Mouse (Mus musculus) forebrain, embryonic 11.5 days (tissue): ENCODE results near the gene Mmel1. TPM values are rescaled to one million over a fixed set of nuclear protein-coding genes. Genes with fewer than 3 reads are reported as not detected.

Experiments used
- ATAC-seq: fragments of 200-750 bp; cut with Nextera tagmentation; replicated peaks from 2 replicates; pipeline ENCODE4 v1.8.0; 2017; ENCODE audit warnings: moderate TSS enrichment; ENCODE audit not compliant: low FRiP score
- DNase-seq: peaks from one replicate; pipeline ENCODE4 v3.0.0-alpha.2; 2017; ENCODE audit warnings: low spot score
- H3K27ac ChIP-seq: fragments of 300-500 bp; sonication (generic); 2 replicates; pipeline ENCODE4 v1.5.1; 2014; ENCODE audit warnings: low read depth, low read length
- H3K27me3 ChIP-seq: fragments of 300-500 bp; sonication (generic); 2 replicates; pipeline ENCODE4 v1.6.1; 2014; ENCODE audit warnings: mild to moderate bottlenecking, low read length, mixed read lengths; ENCODE audit not compliant: control insufficient read depth, insufficient read depth
- H3K36me3 ChIP-seq: fragments of 300-500 bp; sonication (generic); 2 replicates; pipeline ENCODE4 v1.6.1; 2014; ENCODE audit warnings: mild to moderate bottlenecking, low read length, moderate library complexity, mixed read lengths; ENCODE audit not compliant: control insufficient read depth, insufficient read depth
- H3K4me1 ChIP-seq: fragments of 300-500 bp; sonication (generic); replicated peaks from 2 replicates; pipeline ENCODE4 v1.6.1; 2014; ENCODE audit warnings: low read length, mixed read lengths; ENCODE audit not compliant: control insufficient read depth, insufficient read depth
- H3K4me2 ChIP-seq: fragments of 300-500 bp; sonication (generic); 2 replicates; pipeline ENCODE4 v1.6.1; 2014; ENCODE audit warnings: low read depth, mild to moderate bottlenecking, low read length, moderate library complexity, mixed read lengths; ENCODE audit not compliant: severe bottlenecking
- H3K4me3 ChIP-seq: fragments of 300-500 bp; sonication (generic); 2 replicates; pipeline ENCODE4 v1.5.1; 2014; ENCODE audit warnings: low read depth, low read length
- H3K9ac ChIP-seq: fragments of 300-500 bp; sonication (generic); 2 replicates; pipeline ENCODE4 v1.6.1; 2014; ENCODE audit warnings: low read length
- H3K9me3 ChIP-seq: fragments of 300-500 bp; sonication (generic); 2 replicates; pipeline ENCODE4 v1.6.1; 2016; ENCODE audit warnings: low read length, mixed read lengths; ENCODE audit not compliant: control insufficient read depth
- WGBS: fragments of 180-500 bp; shearing (Covaris S2); extraction: QIAGEN DNeasy Blood & Tissue Kit; methylation state at CpG from one replicate; pipeline ENCODE4 v1.1.7; 2014; 5-methylcytosine and 5-hydroxymethylcytosine counted together
- polyA plus RNA-seq: library from polyadenylated mRNA; unstranded; fragments of >200 nt; fragmentation: Nextera tagmentation; extraction: Ambion mirVana; gene quantifications from 2 replicates; pipeline ENCODE4 v1.2.1, GENCODE M21; 2014

The Mmel1 gene
- polyA plus RNA-seq, result 0.21 TPM in 1 of 2 replicates, not detected in the other

DNA sequence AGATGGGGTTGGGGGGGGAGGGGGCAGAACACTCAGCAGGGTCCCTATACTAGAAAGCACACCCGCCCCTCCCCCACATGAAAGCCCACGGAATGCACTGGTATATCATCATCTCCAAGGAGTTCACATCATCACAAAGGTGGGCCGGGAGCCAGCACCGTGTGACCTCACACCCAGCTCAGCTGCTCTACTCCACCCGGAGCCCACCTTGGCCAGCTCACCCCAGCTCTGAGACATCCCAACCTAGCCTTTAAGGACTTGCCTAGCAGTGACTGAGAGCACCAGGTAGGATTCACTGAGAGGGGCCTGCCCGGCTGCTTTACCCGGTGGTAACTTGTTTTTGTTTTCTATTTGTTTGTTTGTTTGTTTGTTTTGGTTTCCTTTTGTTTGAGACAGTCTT is at the start of gene Mmel1:
TSS of gene Mmel1 (plus strand) at position 146 of the 400 bp plus-strand sequence.
- Histone ChIP-seq H3K9me3 (no peaks in the 10 kb centered on the region), H3K36me3 (no peaks in the 10 kb centered on the region), H3K4me2 (0 out of 2 replicates have a peak within 1 kb of the TSS, but pooled peaks have one; percentile 5), H3K4me3 (no peak within 1 kb of the TSS), H3K9ac (no peak within 1 kb of the TSS), H3K27me3 (peaks cover 2% of the 10 kb centered on the region; the same call in 1 of the 2 replicates), H3K27ac (no peak within 1 kb of the TSS), H3K4me1 (peaks cover 7% of the 10 kb centered on the region)
- DNase-seq, result no peak
- ATAC-seq, result no peak
- WGBS, result 79% methylated on average over 7 of the region's 7 CpGs

DNA sequence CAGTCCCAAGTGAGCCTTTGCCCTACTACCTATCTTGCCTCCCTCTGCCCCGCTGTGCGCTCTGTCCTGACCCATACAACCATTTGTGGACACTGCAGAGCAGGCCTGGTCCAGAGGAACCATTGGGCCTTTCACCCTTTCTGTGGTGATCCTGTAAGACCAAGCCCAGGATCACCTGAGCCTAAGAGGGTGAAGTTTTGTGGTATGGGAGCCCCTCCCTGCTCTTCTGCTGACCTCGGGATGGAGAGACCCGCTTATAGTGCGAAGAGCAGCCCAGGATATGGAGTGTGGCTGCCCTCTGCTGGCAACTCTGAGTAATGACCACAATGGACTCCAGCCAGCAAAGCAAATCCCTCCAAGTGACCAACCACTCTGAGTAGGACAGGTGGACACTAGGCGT is 43.7 kb upstream of the Mmel1 start:
- H3K4me2 ChIP-seq, result no peak overlapping the region
- ATAC-seq (peak; percentile 42), DNase-seq (peak; percentile 81)
- WGBS, result 32% methylated on average over 6 of the region's 6 CpGs
- H3K4me3 ChIP-seq, result no peak overlapping the region
- H3K36me3 ChIP-seq, result no peaks in the 10 kb centered on the region
- peaks cover 2% of the 10 kb centered on the region; the same call in 1 of the 2 replicates for H3K27me3 ChIP-seq
- H3K27ac ChIP-seq, result no peak overlapping the region
- no peaks in the 10 kb centered on the region for H3K9me3 ChIP-seq
- H3K9ac ChIP-seq, result no peak overlapping the region
- no peaks in the 10 kb centered on the region for H3K4me1 ChIP-seq

GRCm38 (mm10) chr4:154826224-154826623 is 43.2 kb upstream of the Mmel1 start:
- DNase-seq, result no peak
- peak; percentile 21; the same call in 1 of the 2 replicates for ATAC-seq
- 57% methylated on average over 7 of the region's 7 CpGs for WGBS
- Histone ChIP-seq H3K9me3 (no peaks in the 10 kb centered on the region), H3K27me3 (peaks cover 8% of the 10 kb centered on the region; the same call in 1 of the 2 replicates), H3K27ac (no peak overlapping the region), H3K9ac (no peak overlapping the region), H3K4me3 (no peak overlapping the region), H3K4me1 (no peaks in the 10 kb centered on the region), H3K36me3 (no peaks in the 10 kb centered on the region), H3K4me2 (no peak overlapping the region)

DNA sequence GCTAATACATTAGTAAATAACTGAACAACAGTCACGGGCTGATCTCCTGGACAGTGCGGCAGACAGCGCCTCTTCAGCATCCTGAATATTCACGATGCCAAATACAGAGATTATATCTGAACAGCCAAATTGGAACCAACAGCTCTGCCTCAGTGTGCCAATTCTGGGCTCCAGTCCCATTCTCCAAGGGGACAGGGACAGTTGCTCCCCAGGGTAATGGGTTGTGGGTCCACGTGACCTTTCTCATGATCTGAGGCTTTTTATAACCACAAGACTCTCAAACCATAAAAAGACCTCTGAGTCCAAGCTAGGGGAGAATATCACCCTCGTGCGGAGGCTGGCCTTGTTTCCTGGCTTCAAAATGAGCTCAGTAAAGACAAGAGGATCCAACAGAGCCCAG is 42.2 kb upstream of the Mmel1 start:
- no peak overlapping the region for H3K4me3 ChIP-seq
- H3K36me3 ChIP-seq, result no peaks in the 10 kb centered on the region
- H3K27ac ChIP-seq, result no peak overlapping the region
- H3K9ac ChIP-seq, result no peak overlapping the region
- WGBS, result 91% methylated on average over 7 of the region's 7 CpGs
- H3K4me1 ChIP-seq, result no peaks in the 10 kb centered on the region
- DNase-seq, result no peak
- H3K27me3 ChIP-seq, result peaks cover 10% of the 10 kb centered on the region; the same call in 1 of the 2 replicates
- no peak overlapping the region for H3K4me2 ChIP-seq
- H3K9me3 ChIP-seq, result no peaks in the 10 kb centered on the region
- no peak for ATAC-seq

DNA sequence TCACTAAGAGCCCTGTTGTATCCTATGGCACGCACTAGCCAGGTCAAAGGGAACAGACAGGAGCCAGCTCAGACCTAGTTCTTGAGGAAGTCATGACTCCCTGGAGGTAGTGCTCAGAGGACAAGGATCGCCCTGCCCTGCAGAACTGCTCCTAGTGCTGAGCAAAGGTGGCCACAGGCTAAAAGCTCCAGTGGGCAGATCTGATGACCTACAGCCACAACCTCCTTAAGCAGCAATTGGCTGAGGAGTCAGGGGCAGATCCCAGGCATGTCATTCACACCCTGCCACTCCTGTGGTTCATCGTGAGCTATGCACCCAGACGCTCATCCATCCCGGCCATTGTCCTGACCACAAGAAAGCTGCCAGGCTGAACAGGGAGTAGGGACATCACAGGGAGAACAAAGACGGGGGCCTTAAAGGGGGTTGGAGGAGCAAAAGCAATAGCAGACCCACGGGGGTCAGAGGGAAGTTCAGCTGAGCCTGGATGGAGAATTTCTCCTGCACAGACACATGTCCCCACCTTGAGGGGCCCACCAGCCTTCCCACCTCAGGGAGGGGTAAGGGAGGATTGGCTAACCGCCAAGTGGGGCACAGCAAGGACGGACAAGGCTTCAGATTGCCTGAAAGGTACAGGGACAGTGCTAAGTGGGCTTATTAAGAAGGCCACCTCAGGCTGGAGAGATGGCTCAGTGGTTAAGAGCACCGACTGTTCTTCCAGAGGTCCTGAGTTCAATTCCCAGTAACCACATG is 41.3 kb upstream of the Mmel1 start:
- H3K9me3 ChIP-seq, result no peaks in the 10 kb centered on the region
- no peak overlapping the region for H3K9ac ChIP-seq
- H3K4me2 ChIP-seq, result no peak overlapping the region
- H3K27me3 ChIP-seq, result peaks cover 10% of the 10 kb centered on the region; the same call in 1 of the 2 replicates
- H3K27ac ChIP-seq, result no peak overlapping the region
- 62% methylated on average over 10 of the region's 10 CpGs for WGBS
- ATAC-seq, result no peak
- H3K36me3 ChIP-seq, result no peaks in the 10 kb centered on the region
- H3K4me1 ChIP-seq, result 0 out of 2 replicates have a peak, but pooled peaks cover 2% of the 10 kb centered on the region
- no peak overlapping the region for H3K4me3 ChIP-seq
- DNase-seq, result no peak

DNA sequence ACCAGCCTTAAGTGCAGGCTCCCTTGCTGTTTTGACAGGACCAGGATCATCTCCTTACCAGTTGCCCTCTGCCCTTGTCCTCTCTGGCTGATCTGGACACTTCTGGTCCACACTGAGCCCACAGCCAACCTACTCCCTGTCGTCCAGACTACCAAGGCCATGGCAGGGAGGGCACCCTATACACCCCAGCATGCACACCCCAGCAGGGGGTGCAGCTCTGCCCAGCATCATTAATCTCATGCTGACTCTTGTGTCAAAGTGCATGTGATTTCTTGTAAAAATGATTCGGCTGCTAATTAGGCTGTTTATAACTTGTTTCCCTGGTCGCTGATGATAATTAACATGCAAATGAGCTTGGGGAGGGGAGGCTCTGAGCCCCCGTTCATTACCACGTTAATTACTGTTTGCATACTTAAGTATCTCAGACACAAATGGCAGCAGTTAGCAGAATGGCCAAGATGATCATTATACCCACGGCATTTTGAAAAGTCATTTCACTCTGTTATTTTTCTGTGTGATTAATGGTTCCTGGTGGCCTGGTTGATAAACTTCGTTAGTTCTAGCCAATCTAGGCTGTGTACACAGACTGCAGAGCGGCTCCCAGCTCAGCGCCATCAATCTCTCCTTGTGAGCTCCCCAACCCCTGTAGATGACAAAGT is 37.3 kb upstream of the Mmel1 start:
- DNase-seq, result peak; percentile 54
- 39% methylated on average over 9 of the region's 9 CpGs for WGBS
- no peak overlapping the region for H3K27ac ChIP-seq

GRCm38 (mm10) chr4:154836183-154836915 is 33.0 kb upstream of the Mmel1 start:
- Histone ChIP-seq H3K27me3 (peaks cover 30% of the 10 kb centered on the region), H3K36me3 (no peaks in the 10 kb centered on the region), H3K9ac (no peak overlapping the region), H3K4me1 (0 out of 2 replicates have a peak, but pooled peaks cover 2% of the 10 kb centered on the region), H3K4me2 (no peak overlapping the region), H3K27ac (no peak overlapping the region), H3K9me3 (no peaks in the 10 kb centered on the region), H3K4me3 (no peak overlapping the region)
- 72% methylated on average over 7 of the region's 7 CpGs for WGBS
- DNase-seq (no peak), ATAC-seq (no peak)

More for the DNA sequence above, 37.3 kb upstream of the Mmel1 start:
- no peaks in the 10 kb centered on the region for H3K36me3 ChIP-seq
- no peak overlapping the region for H3K9ac ChIP-seq
- no peak for ATAC-seq
- H3K4me3 ChIP-seq, result no peak overlapping the region
- H3K4me1 ChIP-seq, result 0 out of 2 replicates have a peak, but pooled peaks cover 2% of the 10 kb centered on the region
- H3K9me3 ChIP-seq, result no peaks in the 10 kb centered on the region
- H3K27me3 ChIP-seq, result peaks cover 24% of the 10 kb centered on the region
- no peak overlapping the region for H3K4me2 ChIP-seq

DNA sequence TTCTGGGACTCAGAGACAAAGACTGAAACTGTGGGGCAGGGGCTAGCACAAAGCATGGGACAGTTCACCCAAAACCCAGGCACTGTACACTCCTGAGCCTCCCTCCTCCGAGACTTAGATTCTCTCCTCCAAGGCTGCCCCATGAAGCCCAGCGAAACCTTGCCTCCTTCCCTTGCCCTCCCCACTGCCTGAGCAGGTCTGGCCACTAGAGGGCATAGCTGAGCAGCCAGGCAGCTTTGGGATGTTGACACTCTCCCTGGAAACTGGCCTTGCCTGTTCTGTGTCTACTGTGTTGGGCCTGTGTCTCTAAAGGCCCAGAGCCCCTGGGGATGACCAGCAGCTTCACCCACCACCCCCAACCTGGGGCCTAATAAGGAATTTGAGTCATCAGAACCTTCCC is 32.2 kb upstream of the Mmel1 start, which contains the start of gene Ttc34:
TSS of gene Ttc34 (plus strand) at position 290 of the 400 bp plus-strand sequence.
- no peak for ATAC-seq
- Histone ChIP-seq H3K9ac (no peak within 1 kb of the TSS), H3K27ac (no peak within 1 kb of the TSS), H3K36me3 (no peaks in the 10 kb centered on the region), H3K4me1 (0 out of 2 replicates have a peak, but pooled peaks cover 2% of the 10 kb centered on the region), H3K9me3 (no peaks in the 10 kb centered on the region), H3K4me3 (no peak within 1 kb of the TSS), H3K4me2 (no peak within 1 kb of the TSS), H3K27me3 (peaks cover 28% of the 10 kb centered on the region)
- WGBS, result 52% methylated on average over 2 of the region's 2 CpGs
- DNase-seq, result peak; percentile 76
